Mouse (Mus musculus): ENCODE results near the gene Cdh5.

The Cdh5 gene

GRCm38 (mm10) chr8:104136277-104136676 lies 34.9 kb downstream of the Cdh5 start:
- DNase-seq = no peak

GRCm38 (mm10) chr8:104137636-104138035 lies 36.2 kb downstream of the Cdh5 start:
- DNase-seq = no peak

- no peak for DNase-seq
These were observed 39.2 kb downstream of the Cdh5 start for GRCm38 (mm10) chr8:104140611-104141010.

- DNase-seq = no peak
These were observed 41.0 kb downstream of the Cdh5 start for GRCm38 (mm10) chr8:104142415-104142814.

GRCm38 (mm10) chr8:104143379-104143778 lies 42.0 kb downstream of the Cdh5 start:
- no peak for DNase-seq

- no peak for DNase-seq
These were observed 43.2 kb downstream of the Cdh5 start for GRCm38 (mm10) chr8:104144434-104145216.

GRCm38 (mm10) chr8:104145981-104146689 lies 44.7 kb downstream of the Cdh5 start:
- DNase-seq = peak; percentile 80 to 92

- no peak for DNase-seq
These were observed 45.5 kb downstream of the Cdh5 start for GRCm38 (mm10) chr8:104146717-104147494.

- no peak for DNase-seq
These were observed 46.5 kb downstream of the Cdh5 start for GRCm38 (mm10) chr8:104147947-104148346.

- DNase-seq = no peak
These were observed 59.3 kb downstream of the Cdh5 start for GRCm38 (mm10) chr8:104160731-104161130.

- DNase-seq = no peak
These were observed 68.0 kb downstream of the Cdh5 start for GRCm38 (mm10) chr8:104169461-104169860.

- peak; percentile 6 to 47 for DNase-seq
These were observed 69.0 kb downstream of the Cdh5 start, which contains the start of gene Bean1 for GRCm38 (mm10) chr8:104170118-104171049. Bean1 (plus strand) TSS chr8:104170442.

- DNase-seq = no peak
These were observed 69.7 kb downstream of the Cdh5 start for GRCm38 (mm10) chr8:104171050-104171620.

GRCm38 (mm10) chr8:104172420-104172819 lies 71.0 kb downstream of the Cdh5 start:
- no peak for DNase-seq

- peak in 1 of 2 experiments; percentile 3 for DNase-seq
These were observed 74.6 kb downstream of the Cdh5 start for GRCm38 (mm10) chr8:104175848-104176527.

GRCm38 (mm10) chr8:104177054-104177453 lies 75.6 kb downstream of the Cdh5 start:
- no peak for DNase-seq

- DNase-seq = no peak
These were observed 83.5 kb downstream of the Cdh5 start for GRCm38 (mm10) chr8:104184905-104185304.

GRCm38 (mm10) chr8:104186827-104187226 lies 85.4 kb downstream of the Cdh5 start:
- no peak for DNase-seq

- no peak for DNase-seq
These were observed 86.2 kb downstream of the Cdh5 start for GRCm38 (mm10) chr8:104187622-104188021.

- DNase-seq = no peak
These were observed 87.0 kb downstream of the Cdh5 start for GRCm38 (mm10) chr8:104188459-104188858.
